Mouse (Mus musculus): ENCODE results near the gene Slc35b1. TPM values are rescaled to one million over a fixed set of nuclear protein-coding genes. Genes with fewer than 3 reads are reported as not detected.
A peak's percentile ranks its signal among the peaks of the same experiment; 100 is the strongest.

Slc35b1 gene
- polyA plus RNA-seq, 1 experiment: 0.98 TPM

DNA sequence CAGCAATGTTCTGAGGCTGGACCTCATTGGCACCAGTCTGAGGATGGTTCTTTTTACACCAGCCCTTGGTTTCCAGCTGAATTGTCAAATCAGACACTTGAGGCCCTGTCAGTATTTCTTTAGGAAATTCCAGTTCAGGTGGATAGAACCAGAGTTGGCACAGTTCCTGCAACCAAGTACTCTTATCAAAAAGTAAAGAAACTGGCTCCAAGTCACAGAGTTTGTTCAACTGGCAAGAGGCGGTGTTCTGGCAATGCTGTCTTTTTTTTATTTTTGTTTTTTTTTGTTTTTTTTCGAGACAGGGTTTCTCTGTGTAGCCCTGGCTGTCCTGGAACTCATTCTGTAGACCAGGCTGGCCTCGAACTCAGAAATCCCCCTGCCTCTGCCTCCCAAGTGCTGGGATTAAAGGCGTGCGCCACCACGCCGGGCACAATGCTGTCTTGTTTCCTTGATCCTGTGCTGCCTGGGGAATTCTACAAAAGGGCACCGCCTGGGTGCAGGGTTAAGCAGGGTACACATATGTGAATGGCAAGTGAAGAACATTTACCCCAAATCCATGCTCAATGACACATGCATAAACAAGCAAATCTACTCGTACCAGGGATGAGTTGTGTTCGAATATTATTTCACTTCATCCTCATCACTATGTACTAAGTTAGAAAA, 25.1 kb downstream of the Slc35b1 start:
- no peaks in the 10 kb centered on the region for H3K36me3 ChIP-seq (ENCODE audit: control insufficient read depth)
- H3K4me1 ChIP-seq (ENCODE audit: control insufficient read depth): peaks cover 8% of the 10 kb centered on the region
- no peak overlapping the region for H3K4me3 ChIP-seq (replicated peaks)
- peaks cover 27% of the 10 kb centered on the region for H3K27me3 ChIP-seq (ENCODE audit: control insufficient read depth)
- TF ChIP-seq TAL1 (IDR thresholded peaks at IDR 0.05; ENCODE audit: low read length): no peak
- TF ChIP-seq GATA1 (IDR thresholded peaks at IDR 0.05; ENCODE audit: low read length): no peak
- peaks cover 3% of the 10 kb centered on the region; the same call in 1 of the 2 replicates for H3K9me3 ChIP-seq (ENCODE audit: control insufficient read depth, low read length)

DNA sequence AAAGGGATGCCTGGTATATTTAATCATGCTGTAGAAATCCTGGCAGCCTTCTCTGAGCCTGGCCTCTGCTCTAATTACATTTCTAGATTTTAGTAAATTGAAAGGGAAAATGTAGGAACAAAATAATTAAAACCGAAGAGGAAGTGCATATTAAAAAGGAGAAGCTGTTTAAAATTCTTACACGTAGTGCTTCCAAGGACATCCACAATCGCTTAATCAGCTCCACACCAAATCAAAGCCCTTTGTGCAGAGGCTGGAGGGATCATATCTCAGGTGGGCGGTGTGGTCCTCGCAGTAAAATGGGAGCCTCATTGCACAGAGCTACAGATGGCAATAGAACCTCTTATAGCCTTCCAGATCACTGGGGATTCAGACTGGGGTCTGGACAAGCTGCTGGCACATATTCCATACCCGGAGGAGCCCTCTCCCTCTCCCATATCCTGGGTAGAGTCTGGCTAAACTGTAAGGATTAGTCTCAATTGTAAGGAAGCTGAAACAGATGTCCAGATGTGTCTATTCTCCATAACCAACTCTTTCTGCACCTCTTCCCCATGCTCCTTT, 27.0 kb downstream of the Slc35b1 start:
- Histone ChIP-seq H3K27me3 (ENCODE audit: control insufficient read depth) (peaks cover 27% of the 10 kb centered on the region), H3K36me3 (ENCODE audit: control insufficient read depth) (peaks cover 4% of the 10 kb centered on the region), H3K4me3 (replicated peaks) (no peak overlapping the region), H3K9me3 (ENCODE audit: control insufficient read depth, low read length) (peaks cover 3% of the 10 kb centered on the region; the same call in 1 of the 2 replicates), H3K4me1 (ENCODE audit: control insufficient read depth) (peaks cover 27% of the 10 kb centered on the region)
- TF ChIP-seq TAL1 (IDR thresholded peaks at IDR 0.05; ENCODE audit: low read length) (no peak), GATA1 (IDR thresholded peaks at IDR 0.05; ENCODE audit: low read length) (no peak)

DNA sequence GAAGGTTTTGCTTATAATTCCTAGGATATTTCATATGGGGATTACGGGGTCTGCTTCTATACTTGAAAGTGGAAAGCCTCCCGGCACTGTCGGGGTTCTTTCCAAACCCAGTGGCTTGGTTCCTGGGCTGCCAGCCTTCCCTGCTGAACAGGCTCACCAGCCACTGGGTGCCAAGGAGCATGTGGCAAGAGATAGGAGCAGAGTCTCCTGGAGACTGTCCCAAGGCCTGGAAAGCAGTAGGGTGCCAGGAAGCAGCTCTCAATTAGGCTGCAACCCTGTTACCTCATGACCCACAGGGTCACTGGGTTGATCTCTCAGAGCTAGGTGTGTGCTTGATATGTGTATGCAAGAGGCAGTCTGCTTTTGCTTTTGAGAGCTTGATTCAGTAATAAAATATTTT, 28.1 kb downstream of the Slc35b1 start:
- no peak for TF ChIP-seq GATA1 (IDR thresholded peaks at IDR 0.05; ENCODE audit: low read length)
- TF ChIP-seq TAL1 (IDR thresholded peaks at IDR 0.05; ENCODE audit: low read length): no peak
- Histone ChIP-seq H3K9me3 (ENCODE audit: control insufficient read depth, low read length) (peaks cover 3% of the 10 kb centered on the region; the same call in 1 of the 2 replicates), H3K4me1 (ENCODE audit: control insufficient read depth) (peaks cover 35% of the 10 kb centered on the region), H3K4me3 (replicated peaks) (no peak overlapping the region), H3K27me3 (ENCODE audit: control insufficient read depth) (peaks cover 23% of the 10 kb centered on the region), H3K36me3 (ENCODE audit: control insufficient read depth) (peaks cover 10% of the 10 kb centered on the region)

DNA sequence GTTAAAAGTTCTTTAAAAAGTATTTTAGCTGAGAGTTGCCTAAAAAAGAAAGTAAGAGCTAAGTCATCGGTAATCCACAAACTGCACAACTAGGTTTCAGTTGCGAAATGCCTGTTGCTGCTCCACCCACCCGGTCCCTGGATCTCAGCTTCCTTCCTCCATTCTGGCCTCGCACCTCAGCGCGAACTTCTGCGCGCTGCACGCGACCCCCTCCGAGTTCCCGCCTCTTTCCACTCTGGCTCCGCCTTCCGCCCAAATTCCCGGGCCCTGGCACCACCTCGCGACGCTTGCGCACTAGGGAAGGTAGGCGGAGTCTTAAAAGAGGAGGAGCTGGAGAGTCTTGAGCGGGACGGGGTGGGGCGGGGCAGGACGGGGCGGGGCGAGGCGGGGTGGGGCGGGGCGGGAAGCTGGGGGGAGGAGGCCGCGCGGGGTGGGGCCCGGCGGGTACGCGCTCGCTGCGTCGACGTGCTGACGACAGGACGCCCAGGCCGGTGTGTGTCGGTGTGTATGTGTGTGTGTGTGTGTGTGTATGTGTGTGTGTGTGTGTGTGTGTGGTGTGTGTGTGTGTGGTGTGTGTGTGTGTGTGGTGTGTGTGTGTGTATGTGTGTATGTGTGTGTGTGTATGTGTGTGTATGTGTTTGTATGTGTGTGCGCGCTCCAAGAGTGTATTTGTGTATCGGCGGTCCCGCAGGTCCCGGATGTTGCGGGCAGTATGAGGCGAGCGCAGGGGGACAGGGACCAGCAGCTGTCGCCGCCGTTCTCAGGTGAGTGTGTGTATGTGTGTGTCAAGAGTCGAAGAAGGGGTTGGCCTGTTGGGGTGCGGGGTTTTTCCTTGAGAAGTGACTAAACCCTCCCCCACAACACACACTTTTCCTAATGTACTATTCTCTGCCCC, 29.4 kb downstream of the Slc35b1 start, which contains the start of gene Spop:
Spop (plus strand) TSS at position 440 of the 895 bp plus-strand sequence.
- H3K36me3 ChIP-seq (ENCODE audit: control insufficient read depth): peaks cover 21% of the 10 kb centered on the region
- H3K9me3 ChIP-seq (ENCODE audit: control insufficient read depth, low read length): peaks cover 3% of the 10 kb centered on the region; the same call in 1 of the 2 replicates
- peak within 1 kb of the TSS; percentile 95 for H3K4me3 ChIP-seq (replicated peaks)
- no peak for TF ChIP-seq GATA1 (IDR thresholded peaks at IDR 0.05; ENCODE audit: low read length)
- no peak for TF ChIP-seq TAL1 (IDR thresholded peaks at IDR 0.05; ENCODE audit: low read length)
- peaks cover 36% of the 10 kb centered on the region for H3K4me1 ChIP-seq (ENCODE audit: control insufficient read depth)
- peaks cover 23% of the 10 kb centered on the region for H3K27me3 ChIP-seq (ENCODE audit: control insufficient read depth)

DNA sequence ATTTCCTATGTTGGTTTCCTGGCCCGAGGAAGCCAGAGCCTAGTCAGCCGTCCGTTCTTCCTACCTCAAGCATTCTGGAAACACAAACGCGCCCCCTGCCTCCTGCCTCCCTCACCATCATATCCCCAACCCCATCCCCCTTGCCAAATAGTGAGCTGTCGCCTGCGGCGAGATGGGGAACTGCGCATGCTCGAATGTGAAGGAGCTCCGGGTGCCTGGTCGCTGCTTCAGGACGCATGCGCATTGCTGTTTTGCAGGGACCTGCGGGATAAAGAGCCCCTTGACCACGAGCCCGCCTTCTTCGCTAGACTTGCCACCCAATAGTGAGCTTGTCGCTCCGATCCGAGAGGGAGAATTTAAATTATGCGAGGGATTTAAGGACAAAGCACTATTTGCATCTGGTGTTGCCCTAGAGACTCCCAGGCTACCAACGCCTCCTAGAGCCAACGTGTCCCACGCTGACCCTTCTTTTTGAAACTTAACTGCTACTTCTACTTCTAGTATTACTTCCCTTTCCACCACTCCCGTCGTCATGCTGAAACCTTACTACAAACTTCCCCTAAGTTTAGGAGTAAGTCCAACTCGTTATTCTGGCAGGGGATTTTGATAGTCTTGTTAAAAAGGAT, 30.2 kb downstream of the Slc35b1 start:
- Histone ChIP-seq H3K36me3 (ENCODE audit: control insufficient read depth) (peaks cover 28% of the 10 kb centered on the region), H3K4me1 (ENCODE audit: control insufficient read depth) (peaks cover 36% of the 10 kb centered on the region), H3K9me3 (ENCODE audit: control insufficient read depth, low read length) (peaks cover 3% of the 10 kb centered on the region; the same call in 1 of the 2 replicates), H3K4me3 (replicated peaks) (peak overlapping the region; percentile 95), H3K27me3 (ENCODE audit: control insufficient read depth) (peaks cover 23% of the 10 kb centered on the region)
- no peak for TF ChIP-seq GATA1 (IDR thresholded peaks at IDR 0.05; ENCODE audit: low read length)
- TF ChIP-seq TAL1 (IDR thresholded peaks at IDR 0.05; ENCODE audit: low read length): no peak

DNA sequence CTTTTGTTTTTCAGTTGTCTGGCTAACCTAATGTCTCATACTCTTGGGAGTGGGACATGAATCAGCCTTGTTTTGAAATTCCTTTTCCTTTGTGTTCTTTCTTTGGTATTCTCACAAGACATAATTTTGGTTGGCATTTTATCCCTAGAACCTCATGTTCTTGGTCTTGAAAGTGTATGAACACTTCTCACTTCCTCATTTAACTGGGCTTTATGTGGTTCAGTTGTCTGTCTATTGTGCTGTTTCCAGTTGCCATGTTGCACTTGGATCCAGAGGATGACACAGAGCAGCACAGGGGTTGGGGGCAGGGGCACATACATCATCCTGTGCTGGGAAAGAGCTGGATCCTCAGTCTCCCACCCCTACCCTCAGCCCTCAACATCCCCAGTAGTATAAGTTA, 31.4 kb downstream of the Slc35b1 start:
- peak overlapping the region; percentile 95 for H3K4me3 ChIP-seq (replicated peaks)
- no peak for TF ChIP-seq TAL1 (IDR thresholded peaks at IDR 0.05; ENCODE audit: low read length)
- no peak for TF ChIP-seq GATA1 (IDR thresholded peaks at IDR 0.05; ENCODE audit: low read length)
- peaks cover 32% of the 10 kb centered on the region for H3K36me3 ChIP-seq (ENCODE audit: control insufficient read depth)
- H3K27me3 ChIP-seq (ENCODE audit: control insufficient read depth): peaks cover 18% of the 10 kb centered on the region
- H3K9me3 ChIP-seq (ENCODE audit: control insufficient read depth, low read length): peaks cover 3% of the 10 kb centered on the region; the same call in 1 of the 2 replicates
- peaks cover 39% of the 10 kb centered on the region for H3K4me1 ChIP-seq (ENCODE audit: control insufficient read depth)

DNA sequence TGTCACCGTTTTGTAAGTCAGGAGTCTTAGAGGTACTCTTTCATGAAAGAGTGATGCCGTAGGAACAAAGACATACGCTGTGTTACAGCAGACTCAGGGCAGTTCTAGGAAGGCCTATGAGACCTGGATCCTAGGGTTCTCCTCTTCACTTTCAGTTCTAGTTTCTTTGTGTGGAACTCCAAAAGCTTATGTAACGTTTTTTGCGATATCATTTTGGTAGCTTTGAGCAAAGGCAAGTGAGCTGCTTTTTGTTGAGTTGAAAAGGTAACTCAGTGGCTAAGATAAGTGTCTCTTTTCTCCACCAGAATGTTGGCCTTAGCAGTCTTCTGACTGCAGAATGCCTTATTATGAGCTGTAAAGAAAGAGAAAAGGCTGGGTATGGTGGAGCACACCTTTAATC, 32.8 kb downstream of the Slc35b1 start:
- H3K4me3 ChIP-seq (replicated peaks): no peak overlapping the region
- peaks cover 3% of the 10 kb centered on the region; the same call in 1 of the 2 replicates for H3K9me3 ChIP-seq (ENCODE audit: control insufficient read depth, low read length)
- peaks cover 7% of the 10 kb centered on the region for H3K27me3 ChIP-seq (ENCODE audit: control insufficient read depth)
- TF ChIP-seq TAL1 (IDR thresholded peaks at IDR 0.05; ENCODE audit: low read length) (no peak), GATA1 (IDR thresholded peaks at IDR 0.05; ENCODE audit: low read length) (no peak)
- peaks cover 36% of the 10 kb centered on the region for H3K36me3 ChIP-seq (ENCODE audit: control insufficient read depth)
- H3K4me1 ChIP-seq (ENCODE audit: control insufficient read depth): peaks cover 41% of the 10 kb centered on the region

DNA sequence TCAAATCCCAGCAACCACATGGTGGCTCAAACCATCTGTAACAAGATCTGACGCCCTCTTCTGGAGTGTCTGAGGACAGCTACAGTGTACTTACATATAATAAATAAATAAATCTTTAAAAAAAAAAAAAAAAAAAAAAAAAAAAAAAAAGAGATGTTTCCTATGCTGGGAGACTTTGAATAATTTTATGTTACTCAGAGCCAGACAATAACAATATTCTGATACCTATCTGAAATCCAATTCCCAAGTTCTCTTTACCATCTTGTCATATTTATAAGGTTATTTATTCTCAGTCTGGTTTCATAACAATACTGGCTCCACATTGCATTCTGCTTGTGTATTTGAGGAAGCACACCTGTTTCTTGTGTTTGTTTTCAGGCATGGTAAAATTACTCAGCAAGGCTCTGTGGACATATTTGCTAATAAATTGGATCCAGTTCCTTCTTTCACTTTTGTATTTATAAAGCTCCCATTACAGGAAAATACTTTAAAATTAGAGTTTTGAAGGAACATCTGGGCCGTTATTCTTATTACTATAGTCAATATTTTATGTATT, 36.5 kb downstream of the Slc35b1 start:
- no peaks in the 10 kb centered on the region for H3K9me3 ChIP-seq (ENCODE audit: control insufficient read depth, low read length)
- H3K27me3 ChIP-seq (ENCODE audit: control insufficient read depth): no peaks in the 10 kb centered on the region
- no peak overlapping the region for H3K4me3 ChIP-seq (replicated peaks)
- peaks cover 38% of the 10 kb centered on the region for H3K36me3 ChIP-seq (ENCODE audit: control insufficient read depth)
- no peak for TF ChIP-seq GATA1 (IDR thresholded peaks at IDR 0.05; ENCODE audit: low read length)
- no peak for TF ChIP-seq TAL1 (IDR thresholded peaks at IDR 0.05; ENCODE audit: low read length)
- H3K4me1 ChIP-seq (ENCODE audit: control insufficient read depth): peaks cover 19% of the 10 kb centered on the region
